Mouse (Mus musculus) kidney, adult 2 months (tissue): ENCODE results near the gene Slc28a1. TPM values are rescaled to one million over a fixed set of nuclear protein-coding genes. Genes with fewer than 3 reads are reported as not detected.

Experiments used
- DNase-seq: peaks from one replicate; pipeline ENCODE4 v3.0.0; 2021
- H3K27ac ChIP-seq: fragments of 200-500 bp; 2 replicates; pipeline ENCODE4 v1.5.1; 2012; ENCODE audit warnings: low read depth, low read length, control low read depth, inconsistent platforms; ENCODE audit not compliant: insufficient read depth
- H3K27me3 ChIP-seq: fragments of 200-500 bp; replicated peaks from 2 replicates; pipeline ENCODE4 v1.6.1; 2012; ENCODE audit warnings: mild to moderate bottlenecking, moderate library complexity, low read length, inconsistent platforms; ENCODE audit not compliant: control insufficient read depth, insufficient read depth
- H3K36me3 ChIP-seq: fragments of 200-500 bp; 2 replicates; pipeline ENCODE4 v1.6.1; 2012; ENCODE audit warnings: mild to moderate bottlenecking, moderate library complexity, low read length, inconsistent platforms; ENCODE audit not compliant: control insufficient read depth, insufficient read depth
- H3K4me1 ChIP-seq: fragments of 200-500 bp; 2 replicates; pipeline ENCODE4 v1.6.1; 2011; ENCODE audit warnings: low read length; ENCODE audit not compliant: control insufficient read depth, insufficient read depth
- H3K4me3 ChIP-seq: fragments of 200-500 bp; 2 replicates; pipeline ENCODE4 v1.5.1; 2011; ENCODE audit warnings: mild to moderate bottlenecking, low read depth, low read length, control low read depth; ENCODE audit not compliant: insufficient read depth
- CTCF ChIP-seq: fragments of 200-500 bp; conservative IDR thresholded peaks from 2 replicates; pipeline ENCODE4 v1.5.1; 2011; ENCODE audit warnings: low read depth, mild to moderate bottlenecking, control low read depth, low read length, moderate library complexity, mixed read lengths; ENCODE audit not compliant: insufficient read depth, insufficient read length
- POLR2A ChIP-seq: fragments of 200-500 bp; IDR thresholded peaks from one replicate; pipeline ENCODE4 v1.6.1; 2011; ENCODE audit warnings: low read depth, low read length, control low read depth
- whole genome bisulfite sequencing: fragments of 180-500 bp; shearing (Covaris S2); methylation state at CpG from one replicate; pipeline ENCODE4 v1.1.7; 2018; 5-methylcytosine and 5-hydroxymethylcytosine counted together
- polyA plus RNA-seq: library from polyadenylated mRNA; depleted of rRNA; stranded (reverse); fragments of >200 nt; gene quantifications from 2 replicates; pipeline ENCODE4 v1.2.3, GENCODE M21; 2012

Slc28a1 gene
- polyA plus RNA-seq, 1 experiment: 18.8 TPM

GRCm38 (mm10) chr7:81108226-81108625 lies 6.4 kb upstream of the Slc28a1 start:
- no peak for DNase-seq
- Histone ChIP-seq H3K27ac (no peak overlapping the region), H3K4me3 (no peak overlapping the region), H3K36me3 (no peaks in the 10 kb centered on the region), H3K4me1 (peaks cover 21% of the 10 kb centered on the region), H3K27me3 (no peaks in the 10 kb centered on the region)
- no peak for TF ChIP-seq POLR2A
- no peak for TF ChIP-seq CTCF
- WGBS: 91% methylated on average over 5 of the region's 5 CpGs

- DNase-seq: peak; percentile 60
- H3K36me3 ChIP-seq: no peaks in the 10 kb centered on the region
- TF ChIP-seq POLR2A: no peak
- no peak for TF ChIP-seq CTCF
- peaks cover 25% of the 10 kb centered on the region for H3K4me1 ChIP-seq
- 45% methylated on average over 9 of the region's 9 CpGs for WGBS
- H3K27me3 ChIP-seq: no peaks in the 10 kb centered on the region
- H3K4me3 ChIP-seq: no peak overlapping the region
- no peak overlapping the region for H3K27ac ChIP-seq
Observed at GRCm38 (mm10) chr7:81109717-81110651, 4.6 kb upstream of the Slc28a1 start.

- no peaks in the 10 kb centered on the region for H3K36me3 ChIP-seq
- WGBS: 83% methylated on average over 4 of the region's 4 CpGs
- TF ChIP-seq POLR2A (no peak), CTCF (no peak)
- H3K4me3 ChIP-seq: no peak overlapping the region
- no peak for DNase-seq
- H3K27me3 ChIP-seq: no peaks in the 10 kb centered on the region
- H3K27ac ChIP-seq: no peak overlapping the region
- peaks cover 27% of the 10 kb centered on the region for H3K4me1 ChIP-seq
Observed at GRCm38 (mm10) chr7:81110791-81111190, 3.8 kb upstream of the Slc28a1 start.

GRCm38 (mm10) chr7:81111729-81112128 lies 2.9 kb upstream of the Slc28a1 start:
- peaks cover 27% of the 10 kb centered on the region for H3K4me1 ChIP-seq
- no peak overlapping the region for H3K4me3 ChIP-seq
- no peaks in the 10 kb centered on the region for H3K27me3 ChIP-seq
- peak overlapping the region; percentile 56; the same call in 1 of the 2 replicates for H3K27ac ChIP-seq
- DNase-seq: peak; percentile 96
- no peaks in the 10 kb centered on the region for H3K36me3 ChIP-seq
- WGBS: 72% methylated on average over 2 of the region's 2 CpGs
- no peak for TF ChIP-seq CTCF
- no peak for TF ChIP-seq POLR2A

- DNase-seq: peak; percentile 90
Observed at GRCm38 (mm10) chr7:81112686-81113360, 1.8 kb upstream of the Slc28a1 start.

GRCm38 (mm10) chr7:81121099-81121498 lies 6.5 kb downstream of the Slc28a1 start:
- WGBS: 37% methylated on average over 3 of the region's 3 CpGs
- no peak overlapping the region; the same call in 1 of the 2 replicates for H3K27ac ChIP-seq
- DNase-seq: peak; percentile 79

More at GRCm38 (mm10) chr7:81112686-81113360, 1.8 kb upstream of the Slc28a1 start:
- Histone ChIP-seq H3K27me3 (no peaks in the 10 kb centered on the region), H3K36me3 (no peaks in the 10 kb centered on the region), H3K27ac (peak overlapping the region; percentile 74), H3K4me1 (peaks cover 27% of the 10 kb centered on the region), H3K4me3 (no peak overlapping the region)
- WGBS: 37% methylated on average over 6 of the region's 6 CpGs
- TF ChIP-seq POLR2A: no peak
- 0 out of 2 replicates have a peak, but pooled peaks have one; percentile 9 for TF ChIP-seq CTCF

GRCm38 (mm10) chr7:81122808-81123207 lies 8.2 kb downstream of the Slc28a1 start:
- TF ChIP-seq CTCF: no peak
- Histone ChIP-seq H3K36me3 (no peaks in the 10 kb centered on the region), H3K4me1 (peaks cover 19% of the 10 kb centered on the region), H3K27me3 (no peaks in the 10 kb centered on the region), H3K27ac (no peak overlapping the region; the same call in 1 of the 2 replicates), H3K4me3 (no peak overlapping the region)
- DNase-seq: no peak
- 70% methylated on average over 2 of the region's 2 CpGs for WGBS

More at GRCm38 (mm10) chr7:81121099-81121498, 6.5 kb downstream of the Slc28a1 start:
- no peaks in the 10 kb centered on the region for H3K36me3 ChIP-seq
- no peak for TF ChIP-seq CTCF
- TF ChIP-seq POLR2A: no peak
- peaks cover 19% of the 10 kb centered on the region for H3K4me1 ChIP-seq
- H3K27me3 ChIP-seq: no peaks in the 10 kb centered on the region
- H3K4me3 ChIP-seq: no peak overlapping the region
